Mouse (Mus musculus) limb, embryonic 13.5 days (tissue): ENCODE measurements around the gene Gabarapl2. TPM values are rescaled to one million over a fixed set of nuclear protein-coding genes. Genes with fewer than 3 reads are reported as not detected.

Source experiments
- ATAC-seq: fragments of 200-750 bp; cut with Nextera tagmentation; 2 replicates; pipeline ENCODE4 v1.8.0; 2017; ENCODE audit warnings: low read depth, moderate number of reproducible peaks, moderate TSS enrichment; ENCODE audit not compliant: low FRiP score
- H3K27ac ChIP-seq: fragments of 300-500 bp; sonication (generic); 2 replicates; pipeline ENCODE4 v1.5.1; 2015; ENCODE audit warnings: inconsistent platforms, mild to moderate bottlenecking, moderate library complexity
- H3K27me3 ChIP-seq: fragments of 300-500 bp; sonication (generic); 2 replicates; pipeline ENCODE4 v1.6.1; 2015; ENCODE audit warnings: mild to moderate bottlenecking, inconsistent platforms
- H3K36me3 ChIP-seq: fragments of 300-500 bp; sonication (generic); 2 replicates; pipeline ENCODE4 v1.6.1; 2015; ENCODE audit warnings: inconsistent platforms, mild to moderate bottlenecking, moderate library complexity
- H3K4me1 ChIP-seq: fragments of 300-500 bp; sonication (generic); 2 replicates; pipeline ENCODE4 v1.6.1; 2015; ENCODE audit warnings: inconsistent platforms
- H3K4me2 ChIP-seq: fragments of 300-500 bp; sonication (generic); replicated peaks from 2 replicates; pipeline ENCODE4 v1.6.1; 2015; ENCODE audit warnings: inconsistent platforms, mild to moderate bottlenecking, moderate library complexity
- H3K4me3 ChIP-seq: fragments of 300-500 bp; sonication (generic); 2 replicates; pipeline ENCODE4 v1.5.1; 2015; ENCODE audit warnings: moderate library complexity, mild to moderate bottlenecking, inconsistent platforms
- H3K9ac ChIP-seq: fragments of 300-500 bp; sonication (generic); 2 replicates; pipeline ENCODE4 v1.6.1; 2015; ENCODE audit warnings: mild to moderate bottlenecking, inconsistent platforms
- H3K9me3 ChIP-seq: fragments of 300-500 bp; sonication (generic); 2 replicates; pipeline ENCODE4 v1.6.1; 2016; ENCODE audit warnings: inconsistent platforms
- WGBS: fragments of 180-500 bp; shearing (Covaris S2); methylation state at CpG from one replicate; pipeline ENCODE4 v1.1.7; 2015; 5-methylcytosine and 5-hydroxymethylcytosine counted together
- polyA plus RNA-seq: library from polyadenylated mRNA; unstranded; fragments of >200 nt; fragmentation: Nextera tagmentation; extraction: Ambion mirVana; gene quantifications from 2 replicates; pipeline ENCODE4 v1.2.1, GENCODE M21; 2015

The Gabarapl2 gene
- polyA plus RNA-seq, 1 experiment from 2014 or later: 163 TPM

- H3K27me3 ChIP-seq: no peaks in the 10 kb centered on the region
- H3K9me3 ChIP-seq: no peaks in the 10 kb centered on the region
- peaks cover 16% of the 10 kb centered on the region for H3K4me1 ChIP-seq
- H3K27ac ChIP-seq: no peak overlapping the region
- WGBS: 9% methylated on average over 10 of the region's 10 CpGs
- peaks cover 25% of the 10 kb centered on the region for H3K36me3 ChIP-seq
- peak overlapping the region; percentile 100 for H3K4me3 ChIP-seq
- ATAC-seq: peak; percentile 41
- H3K9ac ChIP-seq: peak overlapping the region; percentile 61
- peak overlapping the region; percentile 95 for H3K4me2 ChIP-seq
Observed at GRCm38 (mm10) chr8:111939516-111940142, 874 bp upstream of the Gabarapl2 start.

GRCm38 (mm10) chr8:111941101-111941454 lies 575 bp downstream of the Gabarapl2 start:
- 0 out of 2 replicates have a peak, but pooled peaks have one; percentile 12 for ATAC-seq
- Histone ChIP-seq H3K9me3 (no peaks in the 10 kb centered on the region), H3K36me3 (peaks cover 39% of the 10 kb centered on the region), H3K27ac (peak overlapping the region; percentile 55; the same call in 1 of the 2 replicates), H3K4me2 (peak overlapping the region; percentile 95), H3K4me1 (peaks cover 16% of the 10 kb centered on the region), H3K27me3 (no peaks in the 10 kb centered on the region), H3K4me3 (peak overlapping the region; percentile 100), H3K9ac (peak overlapping the region; percentile 91)
- under 1% methylated on average over 23 of the region's 23 CpGs for WGBS

DNA sequence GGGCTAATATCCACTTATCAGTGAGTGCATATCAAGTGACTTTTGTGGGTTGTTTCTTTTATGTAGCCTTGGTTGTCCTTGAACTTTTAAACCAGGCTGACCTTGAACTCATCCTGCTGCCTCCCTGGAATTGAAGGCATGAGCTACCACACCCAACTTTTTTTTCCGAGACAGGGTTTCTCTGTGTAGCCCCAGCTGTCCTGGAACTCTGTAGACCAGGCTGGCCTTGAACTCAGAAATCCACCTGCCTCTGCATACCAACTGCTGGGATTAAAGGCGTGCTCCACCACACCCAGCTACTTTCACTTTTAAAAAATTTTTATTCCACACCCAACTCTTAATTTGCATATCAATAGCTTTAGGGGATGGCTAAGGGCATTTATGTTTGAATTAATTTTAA lies 3.0 kb downstream of the Gabarapl2 start:
- 86% methylated on average over 2 of the region's 2 CpGs for WGBS
- no peak overlapping the region for H3K4me2 ChIP-seq
- peaks cover 62% of the 10 kb centered on the region for H3K36me3 ChIP-seq
- no peak overlapping the region for H3K4me3 ChIP-seq
- no peaks in the 10 kb centered on the region for H3K9me3 ChIP-seq
- H3K27ac ChIP-seq: no peak overlapping the region
- no peak for ATAC-seq
- peaks cover 16% of the 10 kb centered on the region for H3K4me1 ChIP-seq
- H3K9ac ChIP-seq: no peak overlapping the region
- H3K27me3 ChIP-seq: no peaks in the 10 kb centered on the region

DNA sequence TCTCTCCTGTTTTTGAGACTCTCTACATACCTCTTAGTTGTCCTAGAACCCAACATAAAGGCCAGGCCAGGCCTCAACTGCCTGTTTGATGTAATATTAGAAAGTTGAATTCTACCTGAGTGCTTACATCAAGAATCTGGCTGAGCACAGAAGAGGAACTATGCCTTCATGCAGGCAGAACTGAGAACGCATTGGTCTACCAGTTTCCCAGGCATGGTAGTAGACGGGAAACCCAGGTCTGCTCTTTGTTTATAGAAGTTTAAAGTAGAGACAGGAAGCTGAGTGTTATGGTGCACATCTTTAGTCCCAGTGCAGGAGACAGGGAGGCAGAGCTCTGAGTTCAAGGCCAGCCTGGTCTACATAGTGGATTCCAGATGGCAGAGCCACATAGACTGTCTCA lies 6.6 kb downstream of the Gabarapl2 start:
- Histone ChIP-seq H3K27me3 (no peaks in the 10 kb centered on the region), H3K9me3 (no peaks in the 10 kb centered on the region), H3K27ac (no peak overlapping the region), H3K36me3 (peaks cover 90% of the 10 kb centered on the region), H3K4me2 (no peak overlapping the region), H3K9ac (no peak overlapping the region), H3K4me3 (no peak overlapping the region), H3K4me1 (0 out of 2 replicates have a peak, but pooled peaks cover under 1% of the 10 kb centered on the region)
- ATAC-seq: no peak
- 94% methylated on average over 2 of the region's 2 CpGs for WGBS

GRCm38 (mm10) chr8:111947954-111948353 lies 7.5 kb downstream of the Gabarapl2 start:
- Histone ChIP-seq H3K27me3 (no peaks in the 10 kb centered on the region), H3K27ac (no peak overlapping the region), H3K36me3 (peaks cover 88% of the 10 kb centered on the region), H3K4me3 (no peak overlapping the region), H3K9me3 (no peaks in the 10 kb centered on the region), H3K4me1 (no peaks in the 10 kb centered on the region), H3K4me2 (no peak overlapping the region), H3K9ac (no peak overlapping the region)
- ATAC-seq: no peak
- 93% methylated on average over 8 of the region's 8 CpGs for WGBS

- Histone ChIP-seq H3K9me3 (no peaks in the 10 kb centered on the region), H3K4me3 (no peak overlapping the region), H3K4me2 (no peak overlapping the region), H3K27ac (no peak overlapping the region), H3K27me3 (no peaks in the 10 kb centered on the region), H3K36me3 (peaks cover 86% of the 10 kb centered on the region), H3K4me1 (no peaks in the 10 kb centered on the region), H3K9ac (no peak overlapping the region)
- no peak for ATAC-seq
- WGBS: 91% methylated on average over 3 of the region's 3 CpGs
Observed at GRCm38 (mm10) chr8:111950846-111951245, 10.3 kb downstream of the Gabarapl2 start.

GRCm38 (mm10) chr8:111951317-111951716 lies 10.8 kb downstream of the Gabarapl2 start:
- no peaks in the 10 kb centered on the region for H3K27me3 ChIP-seq
- no peaks in the 10 kb centered on the region for H3K9me3 ChIP-seq
- H3K4me2 ChIP-seq: no peak overlapping the region
- no peaks in the 10 kb centered on the region for H3K4me1 ChIP-seq
- no peak overlapping the region for H3K4me3 ChIP-seq
- peaks cover 86% of the 10 kb centered on the region for H3K36me3 ChIP-seq
- H3K9ac ChIP-seq: no peak overlapping the region
- H3K27ac ChIP-seq: no peak overlapping the region
- 93% methylated on average over 7 of the region's 7 CpGs for WGBS
- no peak for ATAC-seq

DNA sequence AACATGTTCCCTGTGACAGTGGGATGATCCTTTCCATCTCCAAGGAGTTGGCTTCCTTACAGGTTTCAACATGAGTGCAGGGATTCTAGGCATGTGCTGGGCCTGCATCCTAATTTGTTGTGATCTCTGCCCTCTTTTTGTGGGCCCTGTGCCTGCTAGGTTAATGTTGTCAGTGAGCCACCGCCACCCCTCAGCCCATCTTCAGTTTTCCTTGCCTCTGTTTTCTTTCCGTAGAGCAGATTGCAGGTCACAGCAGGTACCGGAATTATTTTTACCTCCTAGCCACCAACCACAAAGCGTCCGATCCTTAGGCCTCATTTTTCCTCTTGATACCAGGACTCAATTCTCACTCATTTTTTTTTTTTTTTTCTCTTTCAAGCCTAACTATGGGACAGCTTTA lies 11.4 kb downstream of the Gabarapl2 start:
- Histone ChIP-seq H3K4me1 (no peaks in the 10 kb centered on the region), H3K4me3 (no peak overlapping the region), H3K4me2 (no peak overlapping the region), H3K36me3 (peaks cover 86% of the 10 kb centered on the region), H3K9ac (no peak overlapping the region), H3K27ac (no peak overlapping the region), H3K27me3 (no peaks in the 10 kb centered on the region), H3K9me3 (no peaks in the 10 kb centered on the region)
- WGBS: 93% methylated on average over 5 of the region's 5 CpGs
- ATAC-seq: no peak

DNA sequence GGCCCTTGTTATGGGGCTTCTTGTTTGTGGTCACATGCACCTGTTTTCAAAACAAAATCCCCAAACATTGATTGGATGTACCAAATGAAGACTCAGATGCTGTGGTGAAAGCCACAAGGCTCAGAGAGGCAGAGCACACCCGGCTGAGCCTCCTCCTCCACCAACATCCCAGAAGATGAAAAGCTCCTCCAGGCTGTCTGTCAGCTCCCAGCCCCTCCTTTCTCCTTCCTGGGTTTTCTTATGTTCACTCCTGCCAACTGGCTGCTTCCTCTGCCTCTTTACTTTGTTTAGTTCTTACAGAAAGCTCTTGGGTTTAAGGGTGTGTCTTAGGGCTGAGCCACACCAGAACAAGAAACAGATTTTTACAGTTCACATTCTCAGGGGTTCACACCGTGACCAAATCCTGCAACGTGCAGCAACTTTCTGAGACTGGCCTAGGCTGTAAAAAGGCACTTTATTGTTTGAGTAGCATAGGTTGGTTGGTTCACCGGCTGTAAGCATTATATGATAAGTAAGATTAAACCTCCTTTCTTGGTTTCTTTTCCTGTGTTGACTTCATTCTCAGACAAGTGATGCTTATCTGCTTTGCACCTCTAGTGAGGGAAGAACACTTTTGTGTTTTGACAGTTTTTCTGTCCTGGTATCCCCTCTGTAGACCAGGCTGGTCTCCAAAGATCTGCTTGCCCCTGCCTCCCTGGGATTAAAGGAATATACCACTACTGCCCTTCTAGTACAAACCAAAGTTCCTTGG lies 14.5 kb downstream of the Gabarapl2 start:
- Histone ChIP-seq H3K9ac (no peak overlapping the region), H3K4me3 (no peak overlapping the region), H3K36me3 (peaks cover 77% of the 10 kb centered on the region), H3K4me2 (no peak overlapping the region), H3K4me1 (no peaks in the 10 kb centered on the region), H3K9me3 (no peaks in the 10 kb centered on the region), H3K27me3 (no peaks in the 10 kb centered on the region), H3K27ac (no peak overlapping the region)
- WGBS: 82% methylated on average over 4 of the region's 4 CpGs
- no peak for ATAC-seq

DNA sequence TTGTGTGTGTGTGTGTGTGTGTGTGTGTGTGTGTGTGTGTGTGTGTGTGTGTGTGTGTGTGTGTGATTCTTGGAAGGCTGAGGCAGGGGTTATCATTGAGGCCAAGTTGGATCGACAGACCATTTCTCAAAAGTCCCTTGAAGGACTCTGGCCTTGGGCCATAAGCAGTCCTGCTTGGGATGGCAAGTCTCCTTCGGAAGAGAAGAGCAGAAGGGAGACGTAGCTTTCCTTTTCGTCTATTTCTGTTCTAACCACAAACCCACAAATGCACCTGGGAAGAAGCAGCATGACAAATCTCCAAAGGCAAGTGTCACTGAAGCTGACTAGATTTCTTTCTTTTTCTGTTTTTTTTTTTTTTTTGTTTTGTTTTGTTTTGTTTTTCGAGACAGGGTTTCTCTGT lies 15.4 kb downstream of the Gabarapl2 start:
- no peaks in the 10 kb centered on the region for H3K27me3 ChIP-seq
- no peak for ATAC-seq
- no peak overlapping the region for H3K4me3 ChIP-seq
- H3K9me3 ChIP-seq: no peaks in the 10 kb centered on the region
- H3K27ac ChIP-seq: no peak overlapping the region
- H3K36me3 ChIP-seq: peaks cover 72% of the 10 kb centered on the region
- 91% methylated on average over 5 of the region's 5 CpGs for WGBS
- H3K9ac ChIP-seq: no peak overlapping the region
- no peaks in the 10 kb centered on the region for H3K4me1 ChIP-seq
- no peak overlapping the region for H3K4me2 ChIP-seq

DNA sequence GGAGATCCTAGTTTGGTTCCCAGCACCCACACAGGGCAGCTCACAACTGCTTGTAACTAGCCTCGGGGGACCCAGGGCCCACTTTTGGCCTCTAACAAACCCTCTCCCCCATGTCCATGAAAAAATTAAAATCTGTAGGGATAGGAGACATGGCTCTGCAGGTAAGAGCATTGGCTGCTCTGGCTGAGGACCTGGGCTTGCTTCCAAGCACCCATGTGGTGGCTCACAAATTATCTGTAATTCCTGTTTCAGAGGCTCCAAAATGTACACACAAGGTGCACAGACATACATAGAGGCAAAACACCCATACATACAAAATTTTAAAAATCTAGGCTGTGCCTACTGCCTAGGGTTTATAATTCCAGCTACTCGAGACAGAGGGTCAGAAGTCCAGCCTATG lies 16.7 kb downstream of the Gabarapl2 start:
- Histone ChIP-seq H3K4me3 (no peak overlapping the region), H3K9me3 (no peaks in the 10 kb centered on the region), H3K36me3 (peaks cover 61% of the 10 kb centered on the region), H3K9ac (no peak overlapping the region), H3K27me3 (no peaks in the 10 kb centered on the region), H3K27ac (no peak overlapping the region), H3K4me1 (no peaks in the 10 kb centered on the region), H3K4me2 (no peak overlapping the region)
- 96% methylated on average over 2 of the region's 2 CpGs for WGBS
- ATAC-seq: no peak

GRCm38 (mm10) chr8:111960591-111961321 lies 20.3 kb downstream of the Gabarapl2 start:
- no peak overlapping the region for H3K4me3 ChIP-seq
- WGBS: 67% methylated on average over 15 of the region's 15 CpGs
- H3K36me3 ChIP-seq: peaks cover 31% of the 10 kb centered on the region
- H3K27ac ChIP-seq: no peak overlapping the region
- no peak for ATAC-seq
- no peak overlapping the region for H3K4me2 ChIP-seq
- H3K9ac ChIP-seq: no peak overlapping the region
- H3K27me3 ChIP-seq: no peaks in the 10 kb centered on the region
- H3K4me1 ChIP-seq: no peaks in the 10 kb centered on the region
- H3K9me3 ChIP-seq: no peaks in the 10 kb centered on the region
